Mouse (Mus musculus): Measurements from ENCODE around the gene Rnf11. TPM values are rescaled to one million over a fixed set of nuclear protein-coding genes. Genes with fewer than 3 reads are reported as not detected.
A peak's percentile ranks its signal among the peaks of the same experiment; 100 is the strongest.
"Not testable (repeated sequence)": the region's sequence is repeated elsewhere in the genome, so short reads cannot be mapped to it uniquely, and the experiment has no call there.

The Rnf11 gene
- polyA plus RNA-seq, 1 experiment from 2014 or later = 44.3 TPM

DNA sequence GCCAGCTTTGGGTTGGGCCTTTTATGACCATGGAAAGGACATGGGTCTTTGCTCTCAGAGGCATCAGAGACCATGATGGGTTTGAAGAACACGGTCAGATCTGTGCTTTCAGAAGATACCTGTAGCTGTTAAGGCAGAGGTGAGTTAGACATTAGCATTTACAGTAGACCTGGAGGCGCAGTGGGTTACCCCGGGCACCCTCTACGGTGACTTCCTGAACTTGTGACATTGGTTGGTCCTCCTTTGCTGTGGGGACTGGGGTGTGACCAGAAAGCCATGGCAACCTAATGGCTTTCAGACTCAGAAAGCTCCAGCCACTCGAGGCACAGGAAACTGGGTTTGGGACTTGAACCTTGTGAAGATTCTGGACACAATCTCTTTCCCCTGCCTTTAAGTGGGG is 72.3 kb downstream of the Rnf11 start:
- Histone ChIP-seq H3K9me3 (no peaks in the 10 kb centered on the region), H3K9ac (replicated peaks) (no peak overlapping the region), H3K4me2 (no peak overlapping the region), H3K4me3 (replicated peaks) (no peak overlapping the region), H3K36me3 (no peaks in the 10 kb centered on the region), H3K27ac (no peak overlapping the region), H3K27me3 (peaks cover 4% of the 10 kb centered on the region; the same call in 1 of the 2 replicates), H3K4me1 (replicated peaks) (peaks cover 18% of the 10 kb centered on the region)
- 84% methylated on average over 5 of the region's 5 CpGs for WGBS
- no peak for ATAC-seq (ENCODE audit: insufficient number of reproducible peaks, insufficient read depth, low FRiP score, low TSS enrichment, low read depth)

DNA sequence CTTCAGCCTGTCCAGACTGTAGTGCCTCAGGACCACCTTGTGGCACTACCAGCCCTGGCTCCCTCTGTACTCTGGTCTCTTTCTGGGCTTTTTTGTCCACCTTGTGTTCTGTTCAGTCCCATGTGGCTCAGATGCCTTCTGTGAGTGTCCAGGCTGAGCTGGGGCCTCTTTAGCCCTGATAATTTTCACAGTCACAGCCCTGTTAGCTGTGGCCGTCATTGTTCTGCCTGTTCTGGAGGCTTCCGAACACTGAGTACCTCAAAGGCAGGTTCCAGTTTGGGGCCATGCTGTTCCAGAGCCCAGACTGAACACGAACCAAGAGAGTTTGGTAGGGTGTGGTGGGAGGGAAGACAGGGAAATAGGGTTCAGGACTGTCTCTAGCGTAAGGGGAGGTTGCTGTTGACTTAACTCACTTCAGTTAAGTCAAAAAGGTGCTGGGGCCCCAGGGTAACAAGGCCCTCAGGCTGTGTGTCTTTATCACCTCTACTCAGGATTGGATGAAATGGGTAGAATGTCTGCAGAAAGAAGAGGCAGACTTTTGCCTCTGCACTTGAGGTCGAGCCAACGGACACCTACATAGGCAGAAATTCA is 73.1 kb downstream of the Rnf11 start:
- no peaks in the 10 kb centered on the region for H3K36me3 ChIP-seq
- no peak overlapping the region for H3K4me2 ChIP-seq
- ATAC-seq (ENCODE audit: insufficient number of reproducible peaks, insufficient read depth, low FRiP score, low TSS enrichment, low read depth) = no peak
- no peak overlapping the region for H3K27ac ChIP-seq
- H3K9ac ChIP-seq (replicated peaks) = no peak overlapping the region
- H3K9me3 ChIP-seq = no peaks in the 10 kb centered on the region
- H3K4me1 ChIP-seq (replicated peaks) = peaks cover 22% of the 10 kb centered on the region
- H3K27me3 ChIP-seq = peaks cover 4% of the 10 kb centered on the region; the same call in 1 of the 2 replicates
- WGBS = 92% methylated on average over 6 of the region's 6 CpGs
- H3K4me3 ChIP-seq (replicated peaks) = no peak overlapping the region

DNA sequence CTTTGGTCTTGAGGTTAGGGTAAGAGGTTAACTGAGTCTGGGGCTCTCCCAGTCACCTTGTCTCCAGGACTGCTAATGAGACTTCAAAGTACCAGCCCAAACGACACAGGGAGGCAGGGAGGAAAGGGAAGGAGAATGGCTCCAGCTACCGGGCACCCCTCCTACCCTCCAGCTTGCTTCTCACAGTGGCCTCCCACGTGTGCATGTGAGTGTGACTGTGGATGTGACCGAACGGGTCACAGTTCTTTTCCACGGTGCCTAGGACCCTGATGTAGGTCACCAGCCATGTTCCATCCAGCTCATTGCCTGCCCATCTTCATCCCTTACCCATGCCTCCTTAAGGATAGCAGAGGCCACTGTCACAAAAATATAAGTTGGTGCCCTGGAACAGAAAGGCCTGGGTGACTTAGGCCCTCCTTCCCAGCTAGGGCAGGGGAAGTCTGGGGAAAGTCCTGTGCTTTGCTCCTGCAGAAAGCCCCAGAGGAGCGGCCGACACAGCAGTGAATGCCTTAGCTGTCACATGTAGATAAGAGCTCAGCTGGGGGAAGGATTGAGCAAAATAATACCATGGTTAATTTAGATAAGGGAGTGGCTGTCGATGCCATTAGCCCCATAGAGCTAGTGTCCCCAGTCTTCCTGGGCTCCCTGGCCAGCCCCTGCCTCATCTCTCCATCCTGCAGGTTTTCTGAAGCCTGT is 73.7 kb downstream of the Rnf11 start:
- Histone ChIP-seq H3K9me3 (no peaks in the 10 kb centered on the region), H3K4me3 (replicated peaks) (no peak overlapping the region), H3K27ac (no peak overlapping the region), H3K4me1 (replicated peaks) (peaks cover 28% of the 10 kb centered on the region), H3K9ac (replicated peaks) (no peak overlapping the region), H3K27me3 (peaks cover 4% of the 10 kb centered on the region; the same call in 1 of the 2 replicates), H3K36me3 (no peaks in the 10 kb centered on the region), H3K4me2 (no peak overlapping the region)
- WGBS = 66% methylated on average over 9 of the region's 9 CpGs
- no peak for ATAC-seq (ENCODE audit: insufficient number of reproducible peaks, insufficient read depth, low FRiP score, low TSS enrichment, low read depth)

DNA sequence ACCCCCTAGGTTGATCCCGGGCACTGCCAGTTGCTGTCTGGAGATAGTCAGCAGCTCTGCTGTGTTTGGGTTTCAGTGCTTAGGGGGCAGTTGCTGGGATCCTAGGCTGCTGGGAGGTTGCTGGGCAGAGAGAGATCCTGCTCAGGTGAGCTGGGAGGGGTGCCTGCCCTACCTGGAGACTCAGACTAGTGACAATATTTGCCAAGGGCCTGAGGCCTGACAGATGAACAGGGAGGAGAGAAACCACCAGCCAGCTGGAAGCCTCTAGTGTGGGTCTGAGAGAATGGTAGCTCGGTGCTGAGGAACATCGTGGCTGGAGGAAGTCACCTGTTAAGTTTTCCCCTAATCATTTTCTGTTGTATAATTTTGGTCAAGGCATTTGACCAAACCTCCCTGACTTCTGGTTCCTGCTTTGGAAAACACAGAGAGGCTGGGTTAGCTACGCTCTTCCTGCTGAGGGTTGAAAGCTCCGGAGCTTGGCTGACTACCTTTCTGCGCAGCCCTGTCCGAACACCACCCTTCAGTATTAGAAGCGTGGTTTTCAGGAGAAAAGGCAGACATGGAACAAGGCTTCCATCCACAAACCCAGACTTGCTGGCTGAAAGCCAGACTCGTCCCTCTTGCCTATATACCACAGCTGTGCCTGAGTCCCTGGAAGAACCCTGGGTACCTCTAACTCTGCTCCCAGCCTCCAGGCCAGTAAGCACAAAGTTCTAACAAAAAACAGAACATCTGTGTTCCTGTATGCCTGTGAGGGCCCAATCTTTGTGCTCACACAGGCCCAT is 76.6 kb downstream of the Rnf11 start:
- ATAC-seq (ENCODE audit: insufficient number of reproducible peaks, insufficient read depth, low FRiP score, low TSS enrichment, low read depth) = no peak
- WGBS = 78% methylated on average over 9 of the region's 9 CpGs
- Histone ChIP-seq H3K36me3 (no peaks in the 10 kb centered on the region), H3K4me1 (replicated peaks) (peaks cover 26% of the 10 kb centered on the region), H3K4me3 (replicated peaks) (peak overlapping the region; percentile 72), H3K9ac (replicated peaks) (no peak overlapping the region; the same call in 1 of the 2 replicates), H3K27me3 (peaks cover 4% of the 10 kb centered on the region; the same call in 1 of the 2 replicates), H3K9me3 (no peaks in the 10 kb centered on the region), H3K4me2 (peak overlapping the region; percentile 94), H3K27ac (0 out of 2 replicates have a peak overlapping the region, but pooled peaks have one; percentile 4)

DNA sequence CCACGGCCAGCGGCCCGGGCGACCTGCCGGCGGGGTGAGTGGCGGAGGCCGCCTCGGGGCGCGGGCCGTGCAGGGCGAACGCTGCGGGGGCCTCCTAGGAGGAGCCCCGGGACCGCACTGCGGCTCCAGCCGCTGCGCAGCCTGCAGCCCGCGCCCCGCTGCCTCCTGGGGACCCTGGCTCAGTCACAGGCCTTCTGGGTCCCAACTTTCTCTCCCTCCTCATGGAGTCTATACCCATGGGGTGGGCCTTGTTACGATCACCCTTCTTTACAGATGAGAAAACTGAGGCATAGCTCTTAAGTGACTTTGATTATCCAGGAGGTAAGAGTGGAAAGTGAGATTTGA is 77.4 kb downstream of the Rnf11 start:
- Histone ChIP-seq H3K27ac (no peak overlapping the region; the same call in 1 of the 2 replicates), H3K4me3 (replicated peaks) (peak overlapping the region; percentile 72), H3K4me2 (peak overlapping the region; percentile 94), H3K9me3 (no peaks in the 10 kb centered on the region), H3K36me3 (no peaks in the 10 kb centered on the region), H3K4me1 (replicated peaks) (peaks cover 26% of the 10 kb centered on the region), H3K9ac (replicated peaks) (peak overlapping the region; percentile 82), H3K27me3 (peaks cover 4% of the 10 kb centered on the region; the same call in 1 of the 2 replicates)
- peak; percentile 52 for ATAC-seq (ENCODE audit: insufficient number of reproducible peaks, insufficient read depth, low FRiP score, low TSS enrichment, low read depth)
- WGBS = 3% methylated on average over 20 of the region's 24 CpGs

DNA sequence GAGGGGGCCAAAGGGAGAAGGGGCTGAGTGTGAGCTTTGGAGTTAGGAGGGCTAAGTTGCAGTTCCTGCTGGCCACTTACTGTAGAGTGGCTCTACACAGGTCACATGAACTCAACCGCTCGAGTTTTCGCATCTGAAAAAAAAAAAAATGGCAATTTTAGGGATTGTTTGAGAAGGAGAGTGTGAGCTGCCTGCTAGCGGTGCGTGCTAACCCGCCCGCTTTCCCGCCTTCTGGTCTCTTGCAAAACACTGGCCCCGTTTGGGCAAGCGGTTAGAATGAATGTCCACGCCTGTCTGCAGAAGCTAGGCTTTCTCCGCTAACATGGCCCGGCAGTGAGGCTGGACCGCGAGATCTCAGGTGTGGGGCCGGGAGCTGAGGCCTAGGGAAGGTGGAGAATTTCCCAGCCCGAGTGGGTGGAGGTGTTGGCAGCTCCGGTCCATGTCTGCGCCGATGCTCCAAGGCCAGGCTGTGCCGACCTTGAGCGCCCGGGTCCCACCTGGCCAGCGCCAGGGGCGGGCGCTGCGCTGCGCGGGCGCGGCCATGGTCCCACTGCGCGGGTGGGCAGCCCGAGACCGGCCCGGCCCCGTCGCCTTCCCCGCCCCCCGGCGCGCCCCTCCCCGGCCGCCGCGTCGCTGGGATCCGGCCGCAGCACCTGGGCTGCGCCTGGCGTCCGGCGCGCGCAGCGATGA is 77.9 kb downstream of the Rnf11 start, which contains the start of gene Ttc39a:
TSS of gene Ttc39a (plus strand) at position 138 of the 690 bp plus-strand sequence.
- peak within 1 kb of the TSS; percentile 94 for H3K4me2 ChIP-seq
- no peak within 1 kb of the TSS; the same call in 1 of the 2 replicates for H3K27ac ChIP-seq

DNA sequence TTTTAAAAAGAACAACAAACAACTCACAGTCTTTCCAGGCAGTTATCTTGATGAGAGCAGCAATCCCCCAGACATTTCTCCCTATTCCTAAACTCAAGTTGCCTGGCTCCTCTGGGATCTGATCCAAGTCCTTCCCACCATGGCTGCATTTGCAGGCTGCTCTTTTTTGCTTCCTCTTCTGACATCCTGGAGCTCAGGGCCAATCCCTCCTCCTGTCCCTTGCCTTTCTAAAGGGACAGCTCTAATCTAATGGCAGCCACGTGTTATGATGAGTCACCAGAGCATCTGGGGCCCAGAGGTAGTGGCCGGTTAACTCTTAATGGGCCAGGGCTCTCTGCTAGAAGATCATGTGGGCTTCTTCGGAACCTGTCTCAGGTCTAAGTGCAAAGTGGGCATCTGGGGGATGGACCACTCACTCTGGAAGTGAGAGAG is 78.5 kb downstream of the Rnf11 start:
- Histone ChIP-seq H3K9me3 (no peaks in the 10 kb centered on the region), H3K36me3 (no peaks in the 10 kb centered on the region), H3K4me3 (replicated peaks) (peak overlapping the region; percentile 72), H3K27me3 (peaks cover 4% of the 10 kb centered on the region; the same call in 1 of the 2 replicates), H3K27ac (no peak overlapping the region), H3K4me1 (replicated peaks) (peaks cover 26% of the 10 kb centered on the region), H3K4me2 (peak overlapping the region; percentile 94), H3K9ac (replicated peaks) (0 out of 2 replicates have a peak overlapping the region, but pooled peaks have one; percentile 82)
- under 1% methylated on average over 3 of the region's 3 CpGs for whole genome bisulfite sequencing
- ATAC-seq (ENCODE audit: insufficient number of reproducible peaks, insufficient read depth, low FRiP score, low TSS enrichment, low read depth) = no peak

More for the DNA sequence above, 77.9 kb downstream of the Rnf11 start, which contains the start of gene Ttc39a:
- WGBS = under 1% methylated on average over 56 of the region's 56 CpGs
- H3K9me3 ChIP-seq = no peaks in the 10 kb centered on the region
- peak within 1 kb of the TSS; percentile 82 for H3K9ac ChIP-seq (replicated peaks)
- H3K4me1 ChIP-seq (replicated peaks) = peaks cover 26% of the 10 kb centered on the region
- H3K36me3 ChIP-seq = no peaks in the 10 kb centered on the region
- peak within 1 kb of the TSS; percentile 72 for H3K4me3 ChIP-seq (replicated peaks)
- peaks cover 4% of the 10 kb centered on the region; the same call in 1 of the 2 replicates for H3K27me3 ChIP-seq
- ATAC-seq (ENCODE audit: insufficient number of reproducible peaks, insufficient read depth, low FRiP score, low TSS enrichment, low read depth) = peak; percentile 67

DNA sequence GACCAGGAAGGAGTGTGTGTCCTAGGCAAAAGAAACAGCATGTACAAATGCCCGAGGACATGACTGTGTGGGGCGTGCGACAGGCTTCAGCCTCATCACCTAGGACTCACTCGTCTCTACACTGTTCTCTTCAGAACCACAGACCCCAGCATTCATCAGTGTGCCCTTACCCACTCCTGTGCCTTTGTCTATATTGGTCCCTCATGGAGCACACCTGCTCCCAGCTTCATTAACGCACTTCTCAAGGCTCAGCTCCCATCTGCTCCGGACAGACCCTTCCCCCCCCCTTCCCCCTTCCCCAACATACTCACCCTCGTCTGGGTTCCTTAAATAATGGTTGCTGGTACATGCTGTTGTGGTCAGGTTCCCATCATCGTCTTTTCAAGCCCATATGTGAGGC is 79.1 kb downstream of the Rnf11 start:
- Histone ChIP-seq H3K9ac (replicated peaks) (no peak overlapping the region), H3K27ac (no peak overlapping the region), H3K36me3 (no peaks in the 10 kb centered on the region), H3K4me3 (replicated peaks) (no peak overlapping the region), H3K9me3 (no peaks in the 10 kb centered on the region), H3K4me1 (replicated peaks) (peaks cover 26% of the 10 kb centered on the region), H3K27me3 (peaks cover 4% of the 10 kb centered on the region; the same call in 1 of the 2 replicates), H3K4me2 (no peak overlapping the region)
- 59% methylated on average over 8 of the region's 8 CpGs for WGBS
- ATAC-seq (ENCODE audit: insufficient number of reproducible peaks, insufficient read depth, low FRiP score, low TSS enrichment, low read depth) = no peak

DNA sequence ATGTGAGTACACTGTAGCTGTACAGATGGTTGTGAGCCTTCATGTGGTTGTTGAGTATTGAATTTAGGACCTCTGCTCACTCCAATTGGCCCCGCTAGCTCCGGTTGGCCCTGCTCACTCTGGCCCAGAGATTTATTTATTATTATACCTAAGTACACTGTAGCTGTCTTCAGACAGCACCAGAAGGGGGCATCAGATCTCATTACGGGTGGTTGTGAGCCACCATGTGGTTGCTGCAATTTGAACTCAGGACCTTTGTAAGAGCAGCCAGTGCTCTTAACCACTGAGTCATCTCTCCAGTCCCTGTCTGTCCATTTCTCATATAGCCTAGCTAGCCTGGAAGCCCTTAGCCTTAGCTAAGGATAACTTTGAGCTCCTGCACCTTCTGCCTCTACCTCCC is 79.6 kb downstream of the Rnf11 start:
- H3K27ac ChIP-seq; H3K4me3 ChIP-seq (replicated peaks); H3K27me3 ChIP-seq; ATAC-seq (ENCODE audit: insufficient number of reproducible peaks, insufficient read depth, low FRiP score, low TSS enrichment, low read depth); H3K9me3 ChIP-seq; H3K9ac ChIP-seq (replicated peaks); H3K36me3 ChIP-seq; H3K4me2 ChIP-seq: not testable (repeated sequence)
- H3K4me1 ChIP-seq (replicated peaks) = peaks cover 26% of the 10 kb centered on the region
- WGBS = 92% methylated on average over 3 of the region's 3 CpGs

DNA sequence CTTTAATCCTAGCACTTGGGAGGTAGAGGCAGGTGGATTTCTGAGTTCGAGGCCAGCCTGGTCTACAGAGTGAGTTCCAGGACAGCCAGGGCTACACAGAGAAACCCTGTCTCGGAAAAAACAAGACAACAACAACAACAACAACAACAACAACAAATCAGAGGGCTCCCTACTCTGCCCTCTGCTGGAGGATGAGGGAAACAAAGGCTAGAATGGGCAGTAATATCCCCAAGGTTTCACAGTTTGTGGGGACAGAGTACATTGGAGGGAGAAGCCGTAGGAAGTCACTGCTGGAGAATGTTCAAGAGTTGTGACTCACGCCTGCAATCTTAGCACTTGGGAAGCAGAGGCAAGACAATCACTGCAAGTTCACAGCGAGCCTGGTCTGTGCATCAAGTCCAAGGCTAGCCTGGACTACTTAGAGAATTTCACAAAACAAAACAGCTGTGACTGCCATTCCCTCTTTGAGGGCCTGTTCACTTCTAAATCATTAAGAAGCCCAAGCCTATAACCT is 83.3 kb downstream of the Rnf11 start:
- no peak overlapping the region for H3K4me3 ChIP-seq (replicated peaks)
- H3K9ac ChIP-seq (replicated peaks) = no peak overlapping the region
- no peak overlapping the region for H3K27ac ChIP-seq
- H3K4me2 ChIP-seq = no peak overlapping the region
- H3K27me3 ChIP-seq = no peaks in the 10 kb centered on the region
- 68% methylated on average over 5 of the region's 5 CpGs for WGBS
- no peaks in the 10 kb centered on the region for H3K9me3 ChIP-seq
- H3K36me3 ChIP-seq = no peaks in the 10 kb centered on the region
- peaks cover 7% of the 10 kb centered on the region for H3K4me1 ChIP-seq (replicated peaks)
- ATAC-seq (ENCODE audit: insufficient number of reproducible peaks, insufficient read depth, low FRiP score, low TSS enrichment, low read depth) = no peak

Data from limb, embryonic 12.5 days (tissue).